Mouse (Mus musculus) heart, postnatal 0 days (tissue): ENCODE results near the gene Mindy4b-ps.

Source experiments
- CTCF ChIP-seq: IDR thresholded peaks from 2 replicates; pipeline ENCODE4 v1.5.1; 2016; ENCODE audit warnings: antibody characterized with exemption, control low read depth, low read depth
- EP300 ChIP-seq: IDR thresholded peaks from 2 replicates; pipeline ENCODE4 v1.6.1; 2016; ENCODE audit warnings: antibody characterized with exemption, low read depth

DNA sequence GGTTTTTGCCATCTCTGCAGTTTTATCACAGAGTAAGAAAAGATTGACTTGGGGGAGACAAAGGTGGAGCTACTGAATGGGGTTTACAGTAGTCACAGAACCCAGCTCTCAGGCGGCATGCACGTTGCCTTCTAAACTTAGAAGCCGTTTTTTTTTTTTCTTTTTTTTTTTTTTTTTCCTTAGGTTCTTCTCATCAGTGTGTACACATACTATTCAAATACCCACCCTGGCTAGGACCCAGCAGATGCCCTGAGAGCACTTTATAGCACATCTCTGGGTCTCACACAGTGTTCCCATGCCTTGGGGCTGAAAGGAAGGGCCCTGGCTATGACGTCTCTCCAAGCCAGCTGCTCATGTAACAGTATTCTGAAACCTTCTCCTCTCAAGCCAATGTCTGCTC lies 23.4 kb downstream of the Mindy4b-ps start:
- TF ChIP-seq CTCF: no peak
- TF ChIP-seq EP300: no peak
